ENCODE assay signal across 23 mouse cellular contexts in the genomic region with DNA sequence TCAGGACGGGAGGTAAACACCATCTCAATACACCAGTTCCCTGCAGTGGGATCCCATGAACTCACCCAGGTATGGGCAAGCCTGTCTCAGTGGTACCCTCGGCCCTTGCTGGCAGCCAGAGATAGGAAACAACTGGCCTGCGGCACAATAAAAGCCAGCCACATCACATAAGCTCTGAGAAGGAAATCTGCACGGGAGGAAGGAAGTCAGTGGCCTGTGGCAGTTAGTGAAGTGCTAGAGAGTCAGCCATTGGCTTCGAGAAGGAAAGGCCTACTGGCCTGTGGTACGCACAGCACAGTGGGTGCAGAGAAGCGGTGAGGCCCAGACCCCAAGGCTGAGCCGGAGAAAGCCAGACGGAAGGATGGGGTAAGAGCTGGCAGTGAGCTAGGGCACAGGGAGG. TPM values are rescaled to one million over a fixed set of nuclear protein-coding genes. Genes with fewer than 3 reads are reported as not detected.
DNase-seq lines count a peak whose midpoint lies in the region; ATAC-seq and TF ChIP-seq lines count a peak whose summit lies in the region.
"Had no signal": no experiment of that assay in that cellular context is flagged by ENCODE, and none has a peak within 500 bp of the region (broad histone marks: within the 10 kb centered on the region; RNA-seq: fewer than 3 reads in every experiment).

No protein-coding gene starts in this region.

- WGBS in hindbrain, embryonic 10.5 days, result 86% methylated on average over 9 of the region's 9 CpGs
- WGBS in hindbrain, embryonic 11.5 days, result 88% methylated on average over 9 of the region's 9 CpGs
- WGBS in bone marrow, adult 2 months, result 11% methylated on average over 9 of the region's 9 CpGs

- no peak overlapping the region for H3K4me3 ChIP-seq in hindbrain, embryonic 10.5 days
- no peak overlapping the region for H3K4me3 ChIP-seq in hindbrain, embryonic 11.5 days (ENCODE audit: low read depth, low read length)
- peak overlapping the region; percentile 42 for H3K4me3 ChIP-seq in bone marrow, adult 2 months (replicated peaks; ENCODE audit: control insufficient read depth, low read depth, low read length)
- H3K4me3 ChIP-seq: embryonic facial prominence, embryonic 15.5 days; heart, embryonic 12.5 days; left cerebral cortex, adult 2 months; limb, embryonic 12.5 days had no signal

- no peaks in the 10 kb centered on the region for H3K27me3 ChIP-seq in hindbrain, embryonic 10.5 days (ENCODE audit: insufficient read depth, poor library complexity, severe bottlenecking)
- H3K27me3 ChIP-seq in hindbrain, embryonic 11.5 days (ENCODE audit: control insufficient read depth, insufficient read depth, low read length), result no peaks in the 10 kb centered on the region
- H3K27me3 ChIP-seq: embryonic facial prominence, embryonic 15.5 days; heart, embryonic 12.5 days; limb, embryonic 12.5 days had no signal

- ATAC-seq in hindbrain, embryonic 11.5 days (ENCODE audit: low FRiP score), result no peak
- ATAC-seq in megakaryocyte, adult 5-6 weeks (ENCODE audit: poor library complexity, severe bottlenecking), result peak; percentile 71
- no peak for ATAC-seq in cerebellum, adult (ENCODE audit: insufficient number of reproducible peaks, low FRiP score, low TSS enrichment)

- no peak overlapping the region for H3K9ac ChIP-seq in hindbrain, embryonic 11.5 days (ENCODE audit: low read depth, low read length)
- H3K9ac ChIP-seq: embryonic facial prominence, embryonic 15.5 days; heart, embryonic 12.5 days; limb, embryonic 12.5 days had no signal

- 0 out of 2 replicates have a peak overlapping the region, but pooled peaks have one; percentile 16 for H3K27ac ChIP-seq in hindbrain, embryonic 10.5 days
- H3K27ac ChIP-seq in hindbrain, embryonic 11.5 days (ENCODE audit: low read depth, low read length), result no peak overlapping the region
- H3K27ac ChIP-seq in bone marrow, adult 2 months (ENCODE audit: control insufficient read depth, insufficient read depth, low read depth, low read length, poor library complexity), result peak overlapping the region; percentile 83
- H3K27ac ChIP-seq: embryonic facial prominence, embryonic 15.5 days; left cerebral cortex, adult 2 months; limb, embryonic 12.5 days; stomach, postnatal 0 days had no signal

- H3K4me2 ChIP-seq in hindbrain, embryonic 11.5 days (replicated peaks; ENCODE audit: low read depth, low read length), result no peak overlapping the region
- H3K4me2 ChIP-seq: embryonic facial prominence, embryonic 15.5 days; heart, embryonic 12.5 days; limb, embryonic 12.5 days had no signal

- 0 out of 2 replicates have a peak, but pooled peaks cover 3% of the 10 kb centered on the region for H3K9me3 ChIP-seq in hindbrain, embryonic 10.5 days
- H3K9me3 ChIP-seq in hindbrain, embryonic 11.5 days (ENCODE audit: control insufficient read depth, low read length), result no peaks in the 10 kb centered on the region
- H3K9me3 ChIP-seq: embryonic facial prominence, embryonic 15.5 days; heart, embryonic 12.5 days; limb, embryonic 12.5 days had no signal

- no peaks in the 10 kb centered on the region for H3K4me1 ChIP-seq in hindbrain, embryonic 10.5 days (replicated peaks)
- H3K4me1 ChIP-seq in hindbrain, embryonic 11.5 days (replicated peaks; ENCODE audit: control insufficient read depth, insufficient read depth, low read length), result no peaks in the 10 kb centered on the region
- peaks cover 8% of the 10 kb centered on the region for H3K4me1 ChIP-seq in bone marrow, adult 2 months (ENCODE audit: control insufficient read depth, insufficient read depth, low read length)
- H3K4me1 ChIP-seq: embryonic facial prominence, embryonic 15.5 days; heart, embryonic 12.5 days; limb, embryonic 12.5 days had no signal

- peak; percentile 45; the same call in 1 of the 2 replicates for TF ChIP-seq POLR2A in bone marrow, adult 2 months (IDR thresholded peaks at IDR 0.05; ENCODE audit: borderline replicate concordance, control insufficient read depth, low read depth, low read length)

- no peak for TF ChIP-seq CTCF in bone marrow, adult 2 months (IDR thresholded peaks at IDR 0.05; ENCODE audit: control insufficient read depth, insufficient read depth, low read length)

- H3K36me3 ChIP-seq in hindbrain, embryonic 10.5 days, result no peaks in the 10 kb centered on the region
- H3K36me3 ChIP-seq in hindbrain, embryonic 11.5 days (ENCODE audit: control insufficient read depth, insufficient read depth, low read length), result no peaks in the 10 kb centered on the region
- H3K36me3 ChIP-seq: embryonic facial prominence, embryonic 15.5 days; heart, embryonic 12.5 days; limb, embryonic 12.5 days had no signal

- DNase-seq in hindbrain, embryonic 10.5 days (ENCODE audit: low spot score), result no peak
- no peak for DNase-seq in hindbrain, embryonic 11.5 days (ENCODE audit: low spot score)
- peak; percentile 39 for DNase-seq in thymus, postnatal 25 days
- DNase-seq in adrenal gland, postnatal 14 days, result no peak
- DNase-seq in heart, adult 18-20 months, result no peak
- DNase-seq: adrenal gland, postnatal 10 days; cerebellum, adult 2 months; gastrocnemius, postnatal 10 days; heart, postnatal 36 days; kidney, adult 18-20 months; kidney, postnatal 25 days; lung, adult 18-20 months; lung, postnatal 36 days; midbrain, embryonic 14.5 days; right cerebral cortex, adult 18-20 months had no signal

RNA-seq across cellular contexts. Expression of gene Diras2, which starts 20.2 kb away (rescaled TPM):
- 0.09 and 0.29 TPM in 2 replicates for polyA plus RNA-seq in hindbrain, embryonic 10.5 days (2016; fragmentation: Nextera tagmentation; extraction: Ambion mirVana)
- polyA plus RNA-seq in hindbrain, embryonic 11.5 days (2014; fragmentation: Nextera tagmentation; extraction: Ambion mirVana), result 0.24 and 0.40 TPM in 2 replicates
- 3.1 and 5.9 TPM in 2 replicates for polyA plus RNA-seq in bone marrow, adult 2 months (2011; ENCODE audit: insufficient read depth, insufficient read length, low replicate concordance, missing spikeins)
- total RNA-seq in megakaryocyte, adult 5-6 weeks (2015), result 0.30 and 0.54 TPM in 2 replicates
- 0.04 TPM in 1 of 2 replicates, not detected in the other for total RNA-seq in megakaryocyte, adult 5-6 weeks (2017)
- 5.7 and 6.1 TPM in 2 replicates for total RNA-seq in adrenal gland, postnatal 14 days (2021)
- total RNA-seq in heart, adult 18-20 months (2021), result under 1 TPM; 0.25 to 0.39 TPM

RNA-seq across cellular contexts. Expression of gene Syk, which starts 31.7 kb away (rescaled TPM):
- polyA plus RNA-seq in hindbrain, embryonic 10.5 days (2016; fragmentation: Nextera tagmentation; extraction: Ambion mirVana), result 3.3 and 4.8 TPM in 2 replicates
- polyA plus RNA-seq in hindbrain, embryonic 11.5 days (2014; fragmentation: Nextera tagmentation; extraction: Ambion mirVana), result 4.0 and 4.4 TPM in 2 replicates
- 52.8 and 120 TPM in 2 replicates for polyA plus RNA-seq in bone marrow, adult 2 months (2011; ENCODE audit: insufficient read depth, insufficient read length, low replicate concordance, missing spikeins)
- 87.8 and 90.2 TPM in 2 replicates for total RNA-seq in megakaryocyte, adult 5-6 weeks (2015)
- total RNA-seq in megakaryocyte, adult 5-6 weeks (2017), result 157 and 178 TPM in 2 replicates
- 5.7 and 17.9 TPM in 2 replicates for total RNA-seq in adrenal gland, postnatal 14 days (2021)
- 10 to 100 TPM; 16.1 to 21.1 TPM for total RNA-seq in heart, adult 18-20 months (2021)
